Mouse (Mus musculus) ES-E14 (cell line): Measurements from ENCODE around the gene Isl2. TPM values are rescaled to one million over a fixed set of nuclear protein-coding genes. Genes with fewer than 3 reads are reported as not detected.

Experiments used
- DNase-seq: peaks from one replicate; pipeline ENCODE4 v3.0.0-alpha.2; 2013; ENCODE audit warnings: low read depth, low spot score
- H3K27ac ChIP-seq: 2 replicates; pipeline ENCODE4 v1.5.1; 2012; ENCODE audit warnings: low read depth, mild to moderate bottlenecking, low read length, moderate library complexity, mixed read lengths; ENCODE audit not compliant: poor library complexity, insufficient read depth, severe bottlenecking
- H3K36me3 ChIP-seq: 2 replicates; pipeline ENCODE4 v1.6.1; 2012; ENCODE audit warnings: mild to moderate bottlenecking, low read length, moderate library complexity, mixed read lengths; ENCODE audit not compliant: control insufficient read depth, poor library complexity, insufficient read depth, severe bottlenecking
- H3K4me1 ChIP-seq, 2 experiments: fragments of 150-350 bp in 1 of 2; sonication (generic) in 1 of 2; 2 replicates each; pipeline ENCODE4 v1.6.1; 2012; ENCODE audit warnings: low read length in 2 of 2, mild to moderate bottlenecking in 1 of 2, mixed read lengths in 1 of 2; ENCODE audit not compliant: control insufficient read depth in 2 of 2, insufficient read depth in 2 of 2, poor library complexity in 1 of 2
- H3K4me3 ChIP-seq, 2 experiments: fragments of 150-350 bp in 1 of 2; sonication (generic) in 1 of 2; 2 replicates each; pipeline ENCODE4 v1.5.1; 2012; ENCODE audit warnings: low read length in 2 of 2, low read depth in 1 of 2, mild to moderate bottlenecking in 1 of 2, mixed read lengths in 1 of 2; ENCODE audit not compliant: insufficient read depth in 1 of 2, poor library complexity in 1 of 2, severe bottlenecking in 1 of 2
- H3K9ac ChIP-seq: 2 replicates; pipeline ENCODE4 v1.6.1; 2012; ENCODE audit warnings: low read depth, mild to moderate bottlenecking, low read length, mixed read lengths; ENCODE audit not compliant: poor library complexity, insufficient read depth, severe bottlenecking
- H3K9me3 ChIP-seq: fragments of 150-350 bp; sonication (generic); 2 replicates; pipeline ENCODE4 v1.6.1; 2012; ENCODE audit warnings: low read depth, mild to moderate bottlenecking, low read length; ENCODE audit not compliant: control insufficient read depth, insufficient read depth
- CHD2 ChIP-seq: IDR thresholded peaks from 2 replicates; pipeline ENCODE4 v1.6.1; 2014; ENCODE audit warnings: mild to moderate bottlenecking, low read depth, low read length, inconsistent platforms
- HCFC1 ChIP-seq: IDR thresholded peaks from 2 replicates; pipeline ENCODE4 v1.6.1; 2012; ENCODE audit warnings: low read length, inconsistent platforms, borderline replicate concordance; ENCODE audit not compliant: insufficient read depth
- MAFK ChIP-seq: IDR thresholded peaks from 2 replicates; pipeline ENCODE4 v1.6.1; 2014; ENCODE audit warnings: mild to moderate bottlenecking, low read depth, low read length, inconsistent platforms; ENCODE audit not compliant: insufficient read depth
- ZC3H11A ChIP-seq: IDR thresholded peaks from 2 replicates; pipeline ENCODE4 v1.6.1; 2012; ENCODE audit warnings: low read depth, mild to moderate bottlenecking, inconsistent platforms, low read length, borderline replicate concordance
- ZNF384 ChIP-seq: IDR thresholded peaks from 2 replicates; pipeline ENCODE4 v1.6.1; 2012; ENCODE audit warnings: low read depth, low read length, inconsistent platforms
- in situ Hi-C, 2 experiments: fragments of 600-800 bp; cut with MboI; formaldehyde crosslinking; loops; one replicate each; pipeline ENCODE4 v1.15.1; 2025; ENCODE audit warnings: low sequenced_read_pairs in 2 of 2, inconsistent platforms in 1 of 2; ENCODE audit not compliant: unreplicated experiment in 2 of 2
- total RNA-seq: library from RNA; depleted of rRNA; stranded (reverse); fragments of 300-350 nt; gene quantifications from 2 replicates; pipeline ENCODE4 v1.2.3, GENCODE M21; 2012; rRNA removed

The Isl2 gene
- total RNA-seq, 1 experiment, result 0.45 TPM

DNA sequence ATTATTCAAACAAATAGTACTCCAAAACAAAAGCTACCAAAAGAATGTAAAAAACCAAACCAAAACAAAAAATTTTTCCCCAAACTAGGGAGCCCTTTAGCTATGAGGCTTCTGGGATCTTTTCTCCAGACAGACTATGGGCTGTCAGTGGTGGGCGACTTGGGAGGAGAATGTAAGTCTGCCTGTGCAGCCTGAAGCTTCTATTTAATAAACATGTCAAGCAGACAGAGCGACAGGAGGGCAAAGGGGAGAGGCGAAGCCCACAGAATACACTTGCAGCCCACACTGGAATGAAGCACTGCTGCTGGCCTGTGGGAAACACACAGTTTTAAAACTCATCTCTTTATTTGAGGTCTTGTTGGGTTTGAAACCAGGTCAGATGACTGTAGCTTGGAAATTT lies 42.9 kb downstream of the Isl2 start:
- no peak overlapping the region for H3K4me3 ChIP-seq
- no peaks in the 10 kb centered on the region for H3K36me3 ChIP-seq
- DNase-seq, result no peak
- H3K27ac ChIP-seq, result no peak overlapping the region
- no peak overlapping the region for H3K9ac ChIP-seq
- in situ Hi-C loops, result no loop called here
- H3K4me1 ChIP-seq, result no peaks in the 10 kb centered on the region
- no peaks in the 10 kb centered on the region for H3K9me3 ChIP-seq
- TF ChIP-seq HCFC1 (no peak), ZNF384 (no peak), ZC3H11A (no peak), CHD2 (no peak), MAFK (no peak)

DNA sequence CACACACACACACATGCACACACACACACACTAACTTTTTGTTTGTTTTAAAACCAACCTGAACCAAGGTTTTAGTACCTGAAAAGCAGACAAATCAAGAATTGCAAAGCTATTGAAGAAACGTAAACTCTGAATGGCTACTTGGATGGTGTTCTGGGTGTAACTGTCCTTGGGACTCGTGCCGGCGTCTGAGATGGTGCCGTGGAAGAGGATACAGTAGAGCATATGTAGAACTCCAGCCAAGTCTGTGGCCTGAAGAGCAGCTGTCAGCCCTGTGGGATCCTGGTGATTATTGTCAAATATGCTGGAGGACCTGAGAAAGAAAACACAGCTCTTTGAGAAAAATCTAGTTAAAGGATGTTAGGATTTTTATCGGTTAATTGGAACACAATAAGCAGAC lies 47.7 kb downstream of the Isl2 start:
- Histone ChIP-seq H3K4me1 (no peaks in the 10 kb centered on the region), H3K4me3 (no peak overlapping the region), H3K36me3 (no peaks in the 10 kb centered on the region), H3K9ac (no peak overlapping the region), H3K27ac (no peak overlapping the region), H3K9me3 (no peaks in the 10 kb centered on the region)
- in situ Hi-C loops, result no loop called here
- TF ChIP-seq ZNF384 (no peak), HCFC1 (no peak), MAFK (no peak), CHD2 (no peak), ZC3H11A (no peak)
- no peak for DNase-seq

Other genes with a start within 250 kb of the Isl2 start
- gene Nrg4, start 211.8 kb upstream of the Isl2 start, total RNA-seq, result 5.8 and 7.0 TPM in 2 replicates
- 0.58 and 0.85 TPM in 2 replicates for gene Tmem266, start 211.8 kb upstream of the Isl2 start, total RNA-seq
- gene Etfa, start 26.4 kb upstream of the Isl2 start, total RNA-seq, result 20.0 and 34.0 TPM in 2 replicates